Mouse (Mus musculus): Measurements from ENCODE around the gene Eef1akmt1. TPM values are rescaled to one million over a fixed set of nuclear protein-coding genes. Genes with fewer than 3 reads are reported as not detected.

The Eef1akmt1 gene
- polyA plus RNA-seq, 1 experiment: 34.9 TPM

DNA sequence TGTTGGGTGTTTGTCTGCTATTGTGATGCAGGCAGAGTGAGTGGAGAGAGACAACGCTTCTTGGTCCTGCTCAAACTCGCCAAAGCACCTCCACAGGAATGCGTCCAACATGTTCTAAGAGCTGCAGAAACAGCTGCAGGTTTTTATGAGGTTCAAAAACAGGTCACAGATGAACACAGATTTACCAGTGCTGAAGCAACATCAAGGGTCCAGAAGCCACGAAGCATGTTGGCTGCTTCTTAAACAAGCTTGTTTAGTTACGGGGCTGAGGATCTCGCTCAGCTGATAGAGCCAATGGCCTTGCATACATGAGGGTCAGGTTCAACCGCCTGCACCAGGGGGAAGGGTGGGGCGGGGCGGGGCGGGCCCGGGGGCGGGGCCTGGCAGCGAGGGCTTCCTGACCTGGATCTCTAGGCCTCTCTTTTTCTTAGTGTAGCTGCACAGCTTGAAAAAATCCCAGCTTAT lies 24.8 kb downstream of the Eef1akmt1 start:
- DNase-seq (ENCODE audit: low spot score): no peak

DNA sequence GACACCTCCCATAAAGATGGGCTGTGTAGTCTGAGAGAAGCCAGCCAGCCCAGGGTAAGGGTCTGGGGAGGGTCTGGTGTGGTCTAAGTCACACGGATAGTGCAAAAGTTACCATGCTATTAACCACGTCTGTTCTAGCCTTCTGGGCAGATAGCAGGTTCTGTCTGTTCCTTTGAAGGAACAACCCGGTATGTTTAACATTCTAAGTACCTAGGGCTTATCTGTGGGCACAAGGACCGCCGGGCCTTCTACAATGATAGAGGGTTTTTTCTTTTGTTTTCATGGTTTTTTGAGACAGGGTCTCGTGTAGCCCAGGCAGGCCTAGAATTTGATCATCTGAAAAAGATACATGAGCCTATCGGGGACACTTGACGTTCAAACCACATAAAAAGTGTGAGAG lies 25.3 kb downstream of the Eef1akmt1 start:
- DNase-seq (ENCODE audit: low spot score): no peak

DNA sequence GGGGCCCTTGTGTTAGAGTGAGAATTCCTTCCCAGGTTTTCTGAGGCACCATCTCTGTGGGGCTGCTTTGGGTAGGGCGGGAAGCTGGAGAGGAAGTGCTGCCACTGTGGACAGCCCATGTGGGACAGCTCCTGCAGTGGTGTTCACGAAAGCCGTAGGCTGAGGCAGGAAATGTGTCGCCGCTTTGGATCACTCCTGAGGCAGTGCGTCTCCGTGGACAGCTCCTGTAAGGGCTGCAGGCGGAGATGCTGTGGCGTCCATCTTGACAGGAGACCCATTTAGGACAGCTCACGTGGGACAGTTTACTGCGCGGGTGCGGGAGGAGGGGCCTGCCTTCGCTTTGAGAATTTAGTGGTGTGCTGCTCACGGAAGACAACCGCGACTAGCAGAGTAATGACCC lies 25.9 kb downstream of the Eef1akmt1 start:
- DNase-seq (ENCODE audit: low spot score): no peak

GRCm38 (mm10) chr14:57543420-57544039 lies 27.9 kb downstream of the Eef1akmt1 start:
- no peak for DNase-seq (ENCODE audit: low spot score)

- DNase-seq (ENCODE audit: low spot score): no peak
Measured at GRCm38 (mm10) chr14:57542231-57542630, 29.2 kb downstream of the Eef1akmt1 start.

GRCm38 (mm10) chr14:57540683-57541082 lies 30.7 kb downstream of the Eef1akmt1 start:
- DNase-seq (ENCODE audit: low spot score): no peak

GRCm38 (mm10) chr14:57537261-57538015 lies 34.0 kb downstream of the Eef1akmt1 start:
- no peak for DNase-seq (ENCODE audit: low spot score)

GRCm38 (mm10) chr14:57536820-57537219 lies 34.6 kb downstream of the Eef1akmt1 start:
- no peak for DNase-seq (ENCODE audit: low spot score)

GRCm38 (mm10) chr14:57535646-57536045 lies 35.8 kb downstream of the Eef1akmt1 start:
- no peak for DNase-seq (ENCODE audit: low spot score)

GRCm38 (mm10) chr14:57534961-57535360 lies 36.5 kb downstream of the Eef1akmt1 start:
- no peak for DNase-seq (ENCODE audit: low spot score)

GRCm38 (mm10) chr14:57534346-57534745 lies 37.1 kb downstream of the Eef1akmt1 start:
- no peak for DNase-seq (ENCODE audit: low spot score)

- no peak for DNase-seq (ENCODE audit: low spot score)
Measured at GRCm38 (mm10) chr14:57533841-57534240, 37.6 kb downstream of the Eef1akmt1 start.

- DNase-seq (ENCODE audit: low spot score): peak; percentile 39
Measured at GRCm38 (mm10) chr14:57533214-57533613, 38.2 kb downstream of the Eef1akmt1 start.

GRCm38 (mm10) chr14:57532577-57532976 lies 38.8 kb downstream of the Eef1akmt1 start:
- no peak for DNase-seq (ENCODE audit: low spot score)

- no peak for DNase-seq (ENCODE audit: low spot score)
Measured at GRCm38 (mm10) chr14:57529786-57530515, 41.5 kb downstream of the Eef1akmt1 start.

- DNase-seq (ENCODE audit: low spot score): no peak
Measured at GRCm38 (mm10) chr14:57529086-57529785, 42.2 kb downstream of the Eef1akmt1 start.

DNA sequence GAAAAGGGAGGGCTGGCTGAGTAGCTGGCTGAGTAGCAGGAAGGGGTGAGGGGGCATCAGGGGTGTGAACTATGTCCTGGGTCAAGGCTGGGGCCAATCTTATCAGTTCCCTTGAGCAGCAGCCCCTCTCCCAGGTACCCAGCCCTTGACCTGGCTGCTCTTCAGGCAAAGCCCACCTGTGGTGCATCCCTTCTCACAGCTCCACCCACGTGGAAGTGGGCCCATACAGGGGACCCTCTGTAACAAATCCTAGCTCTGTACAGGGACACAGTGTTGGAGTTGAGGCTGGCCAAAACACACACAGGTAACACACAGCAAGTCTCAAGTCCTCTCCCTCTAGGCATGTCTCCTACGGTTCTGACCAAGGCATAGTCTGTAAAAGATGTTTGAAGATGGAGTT lies 43.8 kb downstream of the Eef1akmt1 start:
- no peak for DNase-seq (ENCODE audit: low spot score)

DNA sequence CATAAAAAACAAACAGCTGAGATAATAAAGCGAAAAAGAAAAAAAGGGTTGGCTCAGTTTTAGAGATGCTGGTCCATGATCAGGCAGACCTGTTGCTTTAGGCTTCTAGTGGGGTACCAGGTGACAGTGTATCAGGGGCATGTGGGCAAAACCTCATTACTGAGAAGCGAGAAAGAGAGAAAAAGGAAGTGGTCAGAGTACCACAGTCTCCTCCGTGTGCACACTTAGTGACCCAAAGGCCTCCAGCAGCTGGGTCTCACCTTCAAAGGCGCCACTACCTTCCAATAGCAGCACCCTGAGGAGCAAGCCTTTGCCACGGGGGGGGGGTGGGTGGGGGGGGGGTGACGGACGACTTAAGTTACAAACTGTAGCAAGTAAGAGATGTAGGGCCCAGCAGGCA lies 44.3 kb downstream of the Eef1akmt1 start:
- DNase-seq (ENCODE audit: low spot score): no peak

- no peak for DNase-seq (ENCODE audit: low spot score)
Measured at GRCm38 (mm10) chr14:57526050-57526623, 45.3 kb downstream of the Eef1akmt1 start.

GRCm38 (mm10) chr14:57525388-57526049 lies 45.9 kb downstream of the Eef1akmt1 start:
- peak; percentile 73 for DNase-seq (ENCODE audit: low spot score)
